Mouse (Mus musculus): ENCODE measurements at regions not wholly inside any gene's neighbourhood (a gene's known extent, or its start where the extent isn't known, plus 50 kb on each side); places are given as distances from the start of the nearest gene placed in this dataset.

- 86% methylated on average over 2 of the region's 2 CpGs for WGBS
- no peak for DNase-seq (ENCODE audit: low spot score)
- H3K4me3 ChIP-seq = no peak overlapping the region
- H3K27ac ChIP-seq = no peak overlapping the region
- no peaks in the 10 kb centered on the region for H3K4me1 ChIP-seq (replicated peaks)
- no peaks in the 10 kb centered on the region for H3K36me3 ChIP-seq
- no peaks in the 10 kb centered on the region for H3K9me3 ChIP-seq
- no peaks in the 10 kb centered on the region for H3K27me3 ChIP-seq (ENCODE audit: insufficient read depth, poor library complexity, severe bottlenecking)
Observed at GRCm38 (mm10) chr19:14355128-14355527, 242.7 kb downstream of the Tle4 start.

GRCm38 (mm10) chr19:14355946-14356345 lies 241.9 kb downstream of the Tle4 start:
- H3K9me3 ChIP-seq = no peaks in the 10 kb centered on the region

GRCm38 (mm10) chr19:14360611-14361010 lies 237.2 kb downstream of the Tle4 start:
- Histone ChIP-seq H3K4me1 (replicated peaks) (no peaks in the 10 kb centered on the region), H3K9me3 (no peaks in the 10 kb centered on the region), H3K27me3 (ENCODE audit: insufficient read depth, poor library complexity, severe bottlenecking) (no peaks in the 10 kb centered on the region), H3K36me3 (no peaks in the 10 kb centered on the region), H3K27ac (no peak overlapping the region), H3K4me3 (no peak overlapping the region)
- no peak for DNase-seq (ENCODE audit: low spot score)
- WGBS = 87% methylated on average over 5 of the region's 5 CpGs

More at GRCm38 (mm10) chr19:14355946-14356345, 241.9 kb downstream of the Tle4 start:
- no peaks in the 10 kb centered on the region for H3K27me3 ChIP-seq (ENCODE audit: insufficient read depth, poor library complexity, severe bottlenecking)
- no peaks in the 10 kb centered on the region for H3K4me1 ChIP-seq (replicated peaks)
- H3K36me3 ChIP-seq = no peaks in the 10 kb centered on the region
- no peak overlapping the region for H3K27ac ChIP-seq
- no peak for DNase-seq (ENCODE audit: low spot score)
- H3K4me3 ChIP-seq = no peak overlapping the region

GRCm38 (mm10) chr19:14369098-14369604 lies 228.7 kb downstream of the Tle4 start:
- Histone ChIP-seq H3K27ac (peak overlapping the region; percentile 17; the same call in 1 of the 2 replicates), H3K9me3 (no peaks in the 10 kb centered on the region), H3K4me1 (replicated peaks) (peaks cover 12% of the 10 kb centered on the region; the same call in 1 of the 2 replicates), H3K4me3 (no peak overlapping the region), H3K27me3 (ENCODE audit: insufficient read depth, poor library complexity, severe bottlenecking) (no peaks in the 10 kb centered on the region), H3K36me3 (no peaks in the 10 kb centered on the region)
- no peak for DNase-seq (ENCODE audit: low spot score)
- 83% methylated on average over 12 of the region's 12 CpGs for WGBS

GRCm38 (mm10) chr19:14371360-14371759 lies 226.5 kb downstream of the Tle4 start:
- no peak overlapping the region for H3K27ac ChIP-seq
- no peaks in the 10 kb centered on the region for H3K27me3 ChIP-seq (ENCODE audit: insufficient read depth, poor library complexity, severe bottlenecking)
- 90% methylated on average over 5 of the region's 5 CpGs for WGBS
- H3K9me3 ChIP-seq = no peaks in the 10 kb centered on the region
- peaks cover 12% of the 10 kb centered on the region; the same call in 1 of the 2 replicates for H3K4me1 ChIP-seq (replicated peaks)
- H3K36me3 ChIP-seq = no peaks in the 10 kb centered on the region
- H3K4me3 ChIP-seq = no peak overlapping the region
- no peak for DNase-seq (ENCODE audit: low spot score)

- H3K36me3 ChIP-seq = no peaks in the 10 kb centered on the region
Observed at GRCm38 (mm10) chr19:14373996-14374395, 223.9 kb downstream of the Tle4 start.

GRCm38 (mm10) chr19:14380898-14381297 lies 217.0 kb downstream of the Tle4 start:
- H3K4me1 ChIP-seq (replicated peaks) = no peaks in the 10 kb centered on the region
- no peaks in the 10 kb centered on the region for H3K9me3 ChIP-seq
- no peak for DNase-seq (ENCODE audit: low spot score)
- no peak overlapping the region for H3K4me3 ChIP-seq
- H3K27ac ChIP-seq = no peak overlapping the region
- no peaks in the 10 kb centered on the region for H3K36me3 ChIP-seq
- H3K27me3 ChIP-seq (ENCODE audit: insufficient read depth, poor library complexity, severe bottlenecking) = no peaks in the 10 kb centered on the region

More at GRCm38 (mm10) chr19:14373996-14374395, 223.9 kb downstream of the Tle4 start:
- no peak for DNase-seq (ENCODE audit: low spot score)
- 95% methylated on average over 4 of the region's 4 CpGs for WGBS
- Histone ChIP-seq H3K4me1 (replicated peaks) (peaks cover 7% of the 10 kb centered on the region; the same call in 1 of the 2 replicates), H3K27me3 (ENCODE audit: insufficient read depth, poor library complexity, severe bottlenecking) (no peaks in the 10 kb centered on the region), H3K9me3 (no peaks in the 10 kb centered on the region), H3K4me3 (no peak overlapping the region), H3K27ac (no peak overlapping the region)

GRCm38 (mm10) chr19:14387796-14388195 lies 210.1 kb downstream of the Tle4 start:
- 84% methylated on average over 5 of the region's 5 CpGs for WGBS
- no peak overlapping the region for H3K27ac ChIP-seq
- H3K4me3 ChIP-seq = no peak overlapping the region
- no peak for DNase-seq (ENCODE audit: low spot score)
- H3K36me3 ChIP-seq = no peaks in the 10 kb centered on the region
- no peaks in the 10 kb centered on the region for H3K9me3 ChIP-seq
- no peaks in the 10 kb centered on the region for H3K27me3 ChIP-seq (ENCODE audit: insufficient read depth, poor library complexity, severe bottlenecking)
- no peaks in the 10 kb centered on the region for H3K4me1 ChIP-seq (replicated peaks)

GRCm38 (mm10) chr19:14388539-14388938 lies 209.3 kb downstream of the Tle4 start:
- Histone ChIP-seq H3K27me3 (ENCODE audit: insufficient read depth, poor library complexity, severe bottlenecking) (no peaks in the 10 kb centered on the region), H3K9me3 (no peaks in the 10 kb centered on the region), H3K27ac (no peak overlapping the region), H3K4me1 (replicated peaks) (no peaks in the 10 kb centered on the region), H3K36me3 (no peaks in the 10 kb centered on the region), H3K4me3 (no peak overlapping the region)
- 50% methylated on average over 4 of the region's 4 CpGs for WGBS
- no peak for DNase-seq (ENCODE audit: low spot score)

GRCm38 (mm10) chr19:14389881-14390837 lies 207.7 kb downstream of the Tle4 start:
- WGBS = 82% methylated on average over 6 of the region's 6 CpGs
- no peak overlapping the region for H3K27ac ChIP-seq
- DNase-seq (ENCODE audit: low spot score) = no peak
- no peaks in the 10 kb centered on the region for H3K27me3 ChIP-seq (ENCODE audit: insufficient read depth, poor library complexity, severe bottlenecking)
- no peak overlapping the region for H3K4me3 ChIP-seq
- no peaks in the 10 kb centered on the region for H3K36me3 ChIP-seq
- no peaks in the 10 kb centered on the region for H3K4me1 ChIP-seq (replicated peaks)
- H3K9me3 ChIP-seq = no peaks in the 10 kb centered on the region

- no peak for DNase-seq (ENCODE audit: low spot score)
- Histone ChIP-seq H3K27me3 (ENCODE audit: insufficient read depth, poor library complexity, severe bottlenecking) (no peaks in the 10 kb centered on the region), H3K4me1 (replicated peaks) (no peaks in the 10 kb centered on the region), H3K9me3 (no peaks in the 10 kb centered on the region), H3K27ac (no peak overlapping the region), H3K4me3 (no peak overlapping the region), H3K36me3 (no peaks in the 10 kb centered on the region)
- 73% methylated on average over 2 of the region's 2 CpGs for WGBS
Observed at GRCm38 (mm10) chr19:14390914-14391313, 206.9 kb downstream of the Tle4 start.

Measured in hindbrain, embryonic 10.5 days (tissue).